Mouse (Mus musculus) frontal cortex, adult 2 months (tissue): ENCODE measurements around the gene Gm6525. TPM values are rescaled to one million over a fixed set of nuclear protein-coding genes. Genes with fewer than 3 reads are reported as not detected.

Experiments used
- DNase-seq, 2 experiments: peaks; one replicate each; pipeline ENCODE4 v3.0.0; 2022; ENCODE audit warnings: low spot score in 1 of 2; ENCODE audit errors: extremely low spot score in 1 of 2
- polyA plus RNA-seq: library from polyadenylated mRNA; depleted of rRNA; stranded (reverse); fragments of >200 nt; gene quantifications from 2 replicates; pipeline ENCODE4 v1.2.3, GENCODE M21; 2012; rRNA removed

Gene Gm6525
- 0.08 TPM in 1 of 2 replicates, not detected in the other for polyA plus RNA-seq

DNA sequence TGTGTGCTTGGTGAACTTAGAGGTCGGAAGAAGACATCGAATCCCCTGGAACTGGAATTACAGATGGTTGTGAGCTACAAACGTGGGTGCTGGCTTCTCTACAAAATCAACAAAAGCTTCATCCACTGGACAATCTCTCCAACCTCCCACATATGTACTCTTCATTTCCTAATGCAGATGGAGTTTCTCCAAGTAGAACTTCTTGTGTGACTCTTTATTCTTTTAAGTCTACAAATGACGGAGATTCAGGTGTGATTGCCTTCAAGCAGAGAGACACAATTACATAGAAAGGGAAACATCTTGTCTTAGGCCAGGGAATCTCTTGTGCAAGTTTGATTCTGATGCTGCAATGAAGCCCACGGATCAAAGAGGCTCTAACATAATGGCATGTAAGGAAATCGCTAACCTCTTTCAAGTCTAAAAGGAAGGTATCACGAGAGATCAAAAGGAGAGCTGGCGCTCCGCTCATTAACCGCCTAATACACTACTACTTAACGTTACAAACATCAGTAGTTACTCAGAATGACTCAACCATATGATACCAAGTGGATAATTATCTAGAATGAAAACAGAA, at the start of gene Gm6525:
Gm6525 (plus strand) TSS at position 524 of the 574 bp plus-strand sequence.
- no peak for DNase-seq

DNA sequence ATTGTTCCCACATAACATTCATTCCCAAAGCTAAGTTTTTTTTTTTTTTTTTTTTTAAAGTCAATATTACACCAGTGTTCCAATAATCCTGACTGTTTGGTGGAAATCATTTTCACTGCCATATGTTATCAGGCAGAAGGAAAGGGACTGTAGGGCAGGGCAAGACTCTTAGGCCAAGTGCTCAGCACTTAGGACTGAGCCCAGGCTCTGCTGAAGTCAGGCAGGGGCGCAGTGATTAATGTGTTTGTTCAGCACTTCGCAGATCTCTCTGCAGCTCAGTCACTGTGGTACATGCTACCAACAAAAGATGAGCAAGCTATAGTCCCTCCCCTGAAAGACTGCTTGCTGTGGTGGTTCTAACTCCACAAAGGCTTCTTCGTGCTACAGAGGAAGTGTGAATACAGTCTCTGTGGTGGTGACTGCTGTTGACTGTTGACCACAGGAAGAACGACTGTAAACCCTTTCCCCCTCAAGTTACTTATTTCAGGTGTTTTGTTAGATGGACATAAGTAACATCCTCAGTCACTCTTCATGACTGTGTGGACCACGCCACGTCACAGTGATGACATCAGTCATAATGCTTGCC, 48.1 kb upstream of the Gm6525 start:
- DNase-seq: no peak

DNA sequence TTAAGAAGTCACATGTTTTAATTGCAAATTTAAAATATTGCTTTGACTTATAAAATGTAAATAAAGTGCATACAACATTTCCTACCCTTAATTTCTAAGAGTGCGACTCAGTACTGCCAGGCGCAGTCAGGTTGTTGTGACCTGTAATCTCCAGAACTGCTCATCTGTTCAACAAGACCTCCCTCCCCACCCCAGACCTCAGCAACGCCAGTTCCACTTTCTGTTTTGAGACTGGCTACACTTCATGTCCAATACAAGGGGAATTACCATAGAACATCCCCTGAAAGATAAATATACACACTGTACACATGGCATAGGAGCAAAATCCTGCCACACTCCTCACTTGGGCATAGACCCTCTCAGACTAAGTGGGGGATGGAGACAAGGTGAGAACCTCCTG, 47.2 kb upstream of the Gm6525 start:
- no peak for DNase-seq

DNA sequence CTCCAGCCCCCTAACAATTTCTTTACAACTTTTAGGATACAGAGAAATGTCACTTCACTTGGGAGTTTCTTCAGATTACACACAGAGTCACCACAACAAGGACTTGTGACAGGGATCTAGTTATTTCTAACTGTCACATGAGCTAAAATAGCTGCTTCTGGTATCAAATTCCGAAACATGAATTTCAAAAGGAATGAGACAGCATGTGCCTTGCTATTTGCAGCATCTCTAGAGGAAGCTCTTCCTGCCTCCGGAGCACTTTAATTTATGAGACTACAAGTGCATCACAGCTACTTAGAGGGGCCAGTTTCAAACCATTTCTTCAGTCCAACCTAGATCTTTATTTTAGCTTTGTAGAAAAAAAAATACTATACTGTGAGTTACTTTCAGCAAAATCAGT, 46.5 kb upstream of the Gm6525 start:
- peak; percentile 5 for DNase-seq

DNA sequence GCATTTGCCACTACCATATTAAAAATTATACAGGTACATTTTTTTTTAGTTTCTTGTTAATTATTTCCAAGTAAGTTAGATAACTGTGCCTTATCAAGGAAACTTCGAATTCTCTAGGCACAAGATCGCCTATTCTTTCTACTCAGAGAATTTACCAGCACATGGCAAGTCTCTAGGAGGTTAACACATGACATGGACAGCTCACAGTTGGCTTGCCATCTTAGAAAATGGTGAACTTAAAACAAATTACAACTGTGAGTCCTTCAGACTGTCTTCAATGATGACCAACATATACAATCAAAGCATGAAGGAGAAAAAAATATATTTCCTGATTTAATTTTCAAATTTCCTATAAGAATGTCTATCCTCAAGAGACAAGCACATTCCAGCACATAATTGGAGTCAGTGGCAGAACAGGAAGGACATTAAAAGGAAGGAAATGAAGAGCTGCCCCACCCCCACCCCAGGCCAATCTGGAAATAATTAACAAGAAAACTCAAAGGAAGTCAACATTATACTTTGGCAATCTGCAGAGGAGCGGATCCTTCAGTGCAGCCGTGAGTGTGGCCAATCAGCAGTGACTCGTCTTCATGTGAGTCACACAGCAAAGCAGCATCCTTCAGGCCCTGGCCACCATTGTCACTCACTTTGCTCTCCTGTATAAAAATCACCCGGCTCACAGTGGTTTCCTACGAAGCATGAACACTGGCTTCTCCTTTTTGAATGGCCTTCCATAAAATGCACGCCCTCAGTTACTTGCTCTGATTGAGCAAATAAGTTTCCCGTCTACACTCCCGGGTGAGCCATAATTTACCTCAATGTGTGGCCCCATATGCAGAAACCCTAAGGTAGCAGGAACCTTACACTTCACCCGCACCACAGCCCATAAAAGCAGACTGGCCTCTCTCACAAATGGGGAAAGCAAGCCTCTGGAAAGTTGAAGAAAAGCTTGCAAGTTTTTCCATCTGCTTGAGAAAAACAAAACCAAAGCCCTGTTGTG, 44.7 kb upstream of the Gm6525 start:
- no peak for DNase-seq

DNA sequence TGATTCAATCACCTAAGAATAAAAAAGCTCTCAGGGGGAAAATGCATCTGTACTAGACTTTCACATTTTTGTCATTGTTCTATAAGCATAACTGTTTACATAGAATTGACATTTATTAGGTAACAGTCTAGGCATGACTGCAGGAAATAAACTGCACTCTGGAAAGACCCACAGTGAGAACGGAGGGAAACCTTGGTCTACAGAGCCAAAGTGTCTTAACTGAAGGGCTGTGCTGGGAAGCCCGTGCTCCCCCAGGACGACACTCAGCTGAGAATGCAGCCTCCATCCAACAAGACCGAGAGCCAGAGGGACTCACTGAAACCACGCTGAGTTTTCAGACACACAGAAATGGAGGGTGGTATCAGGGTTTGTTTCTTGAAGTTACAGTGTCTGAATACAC, 43.1 kb upstream of the Gm6525 start:
- DNase-seq: no peak

DNA sequence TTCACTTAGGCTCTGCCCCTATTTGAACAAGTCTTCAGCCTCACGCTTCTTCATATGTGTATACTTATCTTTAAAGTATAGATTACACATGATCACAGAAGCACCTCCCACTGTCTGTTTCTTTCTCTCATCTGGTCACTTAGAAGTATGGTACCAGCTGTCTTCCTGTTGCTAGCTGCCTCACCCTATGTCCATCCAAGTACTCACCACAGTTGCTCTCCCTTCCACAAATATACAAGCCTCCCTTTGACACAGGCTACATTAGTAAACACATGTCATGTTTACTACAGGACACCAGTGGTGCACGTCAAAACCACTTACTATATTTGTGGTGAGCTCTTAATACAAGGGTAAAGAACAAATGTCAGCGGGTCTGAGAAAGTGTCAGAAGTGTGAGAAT, 42.5 kb upstream of the Gm6525 start:
- no peak for DNase-seq

DNA sequence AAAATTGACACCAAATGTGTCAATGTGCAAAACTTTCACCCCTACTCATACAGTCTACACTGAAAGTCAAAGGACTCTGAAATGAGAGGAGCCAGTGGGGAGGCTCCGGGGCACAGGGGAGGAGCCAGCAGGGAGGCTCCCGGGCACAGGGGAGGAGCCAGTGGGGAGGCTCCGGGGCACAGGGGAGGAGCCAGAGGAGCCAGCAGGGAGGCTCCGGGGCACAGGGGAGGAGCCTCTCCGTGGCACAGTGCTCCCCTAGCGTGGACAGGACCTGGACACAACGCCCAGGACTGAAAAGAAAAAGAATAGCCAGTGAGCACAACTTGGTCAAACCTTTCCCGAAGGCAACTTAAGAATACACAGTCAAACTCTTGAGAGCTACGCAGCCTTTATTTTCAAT, 38.5 kb upstream of the Gm6525 start:
- DNase-seq: no peak

DNA sequence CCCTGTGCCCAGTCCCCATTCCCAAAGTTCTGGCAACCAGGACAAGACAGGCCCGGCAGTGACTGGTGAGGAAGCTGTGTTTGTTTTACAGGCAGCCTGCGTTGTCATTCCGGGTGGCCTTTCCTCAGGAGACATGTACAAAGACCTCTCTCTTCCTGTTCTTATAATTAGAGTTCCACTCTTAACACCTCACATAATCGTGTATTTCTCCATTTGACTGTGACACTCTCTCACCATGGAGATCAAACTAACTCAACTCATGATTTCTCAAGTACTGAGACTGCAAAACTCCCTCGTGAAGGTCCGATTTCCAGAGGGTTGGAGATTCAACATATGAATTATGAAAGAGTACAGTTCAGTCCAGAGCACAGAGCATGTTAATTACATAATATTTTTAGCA, 38.0 kb upstream of the Gm6525 start:
- DNase-seq: no peak

DNA sequence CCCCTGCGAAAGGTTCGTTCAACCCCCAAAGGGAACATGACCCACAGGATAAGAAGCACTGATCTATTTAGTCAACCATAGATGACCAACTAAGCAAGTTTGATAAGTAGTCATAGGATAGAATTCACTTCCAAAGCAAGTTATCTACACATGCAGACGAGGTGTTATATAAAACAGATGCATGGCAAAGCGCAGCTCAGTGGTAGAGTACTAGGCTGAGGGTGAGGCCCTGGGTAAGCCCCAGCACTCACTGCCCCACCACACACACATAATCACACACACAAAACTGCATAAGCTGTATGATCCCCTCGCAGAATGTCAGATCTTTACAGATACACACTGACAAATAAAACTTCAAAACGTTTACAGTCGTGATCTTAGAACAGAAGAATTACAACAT, 37.4 kb upstream of the Gm6525 start:
- no peak for DNase-seq

DNA sequence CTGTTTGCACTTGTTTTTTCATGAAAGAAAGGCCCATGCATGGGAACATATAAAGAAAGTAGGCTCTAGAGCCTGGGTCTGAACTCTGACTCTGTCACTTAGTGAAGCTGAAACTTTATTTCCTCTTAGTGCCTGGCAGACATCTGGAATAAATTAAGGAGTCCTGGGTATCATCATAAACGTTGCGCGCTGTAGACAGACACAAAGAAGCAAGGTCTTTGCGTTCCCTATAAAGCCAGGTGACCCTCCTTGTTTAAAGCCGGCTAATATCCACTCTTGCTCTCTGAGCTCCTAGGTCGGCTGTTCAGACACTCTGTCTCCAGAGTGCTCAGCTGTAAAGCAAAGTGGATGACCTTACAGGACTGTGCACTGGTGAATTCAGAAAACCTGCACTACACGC, 33.0 kb upstream of the Gm6525 start:
- DNase-seq: no peak

DNA sequence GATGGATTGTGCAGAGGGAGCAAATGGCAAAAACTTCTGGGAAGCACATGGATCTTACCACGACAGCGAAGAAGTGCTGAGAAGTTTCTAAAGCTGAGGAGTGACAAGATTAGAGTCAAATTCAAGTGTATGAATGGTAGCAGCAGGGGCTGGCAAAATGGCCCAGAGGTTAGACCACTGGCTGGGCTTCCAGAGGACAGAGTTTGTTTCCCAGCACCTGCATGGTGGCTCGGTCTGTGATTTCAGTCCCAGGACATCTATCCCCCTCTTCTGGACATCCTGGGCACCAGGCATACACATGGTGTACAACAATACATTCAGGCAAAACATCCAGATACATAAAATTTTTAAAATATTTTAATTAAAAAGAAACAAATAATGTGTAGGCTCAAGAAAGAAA, 24.1 kb upstream of the Gm6525 start:
- DNase-seq: no peak

DNA sequence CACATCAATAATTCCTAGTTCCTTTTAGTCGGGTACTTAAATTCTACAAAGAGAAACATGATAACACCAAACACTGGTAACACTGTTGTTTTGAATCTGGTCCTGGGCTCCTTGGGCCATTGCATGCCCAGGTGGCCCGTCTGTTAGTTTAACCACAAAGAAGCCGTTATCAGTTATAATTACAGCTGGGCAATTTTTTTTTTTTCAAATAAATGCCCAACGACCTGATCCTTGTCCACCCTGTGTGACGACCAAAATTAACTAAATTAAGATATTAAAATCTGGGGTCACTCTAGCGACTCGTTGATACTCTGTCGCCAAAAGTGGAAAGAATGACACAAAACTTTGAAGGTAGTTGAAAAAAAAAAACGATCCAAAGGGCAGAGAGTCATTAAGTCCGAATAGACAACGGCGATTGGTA, 19.2 kb upstream of the Gm6525 start:
- no peak for DNase-seq

DNA sequence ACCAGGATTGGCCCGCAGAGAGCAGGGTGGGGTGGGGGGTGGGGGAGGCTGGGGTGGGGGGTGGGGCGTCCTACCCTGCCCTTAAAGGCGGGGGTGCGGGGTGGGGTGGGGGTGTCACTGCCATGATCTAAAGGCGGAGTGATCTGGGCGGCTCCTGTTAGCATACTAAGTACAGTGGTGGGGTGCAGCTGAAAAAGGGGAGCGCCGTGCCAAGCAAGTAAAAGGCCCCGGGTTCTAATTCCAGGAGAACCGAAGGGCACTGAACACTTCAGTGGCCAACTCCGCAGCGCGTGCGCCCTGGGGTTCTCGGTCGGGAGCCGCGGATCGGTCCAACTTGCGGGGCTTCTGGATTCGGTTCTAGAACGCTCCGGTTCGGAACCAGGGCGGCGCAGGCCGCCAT, 18.8 kb upstream of the Gm6525 start:
- no peak for DNase-seq

DNA sequence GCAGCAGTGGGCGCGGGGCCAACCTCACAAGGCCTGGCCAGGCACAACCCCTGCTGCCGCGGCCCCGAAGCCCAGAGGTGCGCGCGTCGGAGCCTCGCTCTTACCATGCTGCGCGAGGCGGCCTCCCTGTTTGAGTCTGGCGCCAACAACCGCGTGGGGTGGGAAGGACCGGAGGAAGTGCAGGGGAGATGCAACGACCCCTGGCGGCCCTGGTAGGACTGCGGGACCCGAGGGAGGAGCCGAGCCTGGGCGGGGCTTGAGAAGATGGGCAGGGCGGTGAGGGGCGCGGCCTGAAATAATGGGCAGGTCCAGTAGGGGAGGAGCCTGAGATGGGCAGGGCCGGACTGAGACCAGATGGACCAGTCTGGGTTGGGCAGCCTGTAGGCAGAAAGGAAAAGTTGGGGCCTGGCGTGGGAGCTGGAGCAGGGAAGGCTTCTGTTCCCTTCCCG, 18.3 kb upstream of the Gm6525 start, which contains the start of gene Mnd1:
Mnd1 (minus strand) TSS at position 229 of the 449 bp plus-strand sequence.
- peak; percentile 89 to 98 for DNase-seq

DNA sequence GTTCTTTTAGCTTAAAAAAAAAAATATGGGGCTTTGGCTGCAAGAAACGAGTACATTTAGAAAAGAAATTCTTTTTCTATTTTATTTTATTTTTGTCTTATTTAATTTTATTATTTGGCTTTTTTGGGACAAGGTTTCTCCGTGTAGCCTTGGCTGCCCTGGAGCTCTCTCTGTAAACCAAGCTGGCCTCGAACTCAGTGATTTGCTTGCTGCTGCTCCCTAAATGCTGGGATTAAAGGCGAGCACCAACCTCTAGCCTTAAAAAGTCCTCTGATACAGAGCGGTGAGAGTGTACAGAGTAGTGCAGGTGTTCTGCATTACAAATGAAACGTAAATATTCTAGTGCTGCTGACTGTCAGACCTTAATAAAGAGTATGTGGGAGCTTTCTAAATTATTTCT, 17.8 kb upstream of the Gm6525 start:
- no peak for DNase-seq

DNA sequence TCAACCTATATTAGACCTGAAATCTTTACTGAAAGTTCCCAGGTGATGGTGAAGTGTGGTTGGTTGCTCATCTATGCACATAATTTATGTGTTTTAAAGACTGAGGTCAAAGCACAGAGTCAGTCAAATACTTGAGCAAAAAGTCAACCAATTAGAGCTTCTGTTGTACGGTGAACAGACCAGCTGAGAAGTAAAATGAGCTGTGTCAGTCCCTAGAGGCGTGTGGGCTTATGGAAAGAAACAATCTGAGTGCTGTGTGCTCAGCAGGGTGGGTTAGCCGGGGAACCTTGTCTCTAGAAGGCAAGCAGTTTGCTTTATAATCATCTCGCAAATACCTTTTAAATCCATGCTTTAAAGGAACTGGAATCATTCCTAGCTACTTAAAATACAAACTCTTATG, 16.9 kb upstream of the Gm6525 start:
- no peak for DNase-seq

DNA sequence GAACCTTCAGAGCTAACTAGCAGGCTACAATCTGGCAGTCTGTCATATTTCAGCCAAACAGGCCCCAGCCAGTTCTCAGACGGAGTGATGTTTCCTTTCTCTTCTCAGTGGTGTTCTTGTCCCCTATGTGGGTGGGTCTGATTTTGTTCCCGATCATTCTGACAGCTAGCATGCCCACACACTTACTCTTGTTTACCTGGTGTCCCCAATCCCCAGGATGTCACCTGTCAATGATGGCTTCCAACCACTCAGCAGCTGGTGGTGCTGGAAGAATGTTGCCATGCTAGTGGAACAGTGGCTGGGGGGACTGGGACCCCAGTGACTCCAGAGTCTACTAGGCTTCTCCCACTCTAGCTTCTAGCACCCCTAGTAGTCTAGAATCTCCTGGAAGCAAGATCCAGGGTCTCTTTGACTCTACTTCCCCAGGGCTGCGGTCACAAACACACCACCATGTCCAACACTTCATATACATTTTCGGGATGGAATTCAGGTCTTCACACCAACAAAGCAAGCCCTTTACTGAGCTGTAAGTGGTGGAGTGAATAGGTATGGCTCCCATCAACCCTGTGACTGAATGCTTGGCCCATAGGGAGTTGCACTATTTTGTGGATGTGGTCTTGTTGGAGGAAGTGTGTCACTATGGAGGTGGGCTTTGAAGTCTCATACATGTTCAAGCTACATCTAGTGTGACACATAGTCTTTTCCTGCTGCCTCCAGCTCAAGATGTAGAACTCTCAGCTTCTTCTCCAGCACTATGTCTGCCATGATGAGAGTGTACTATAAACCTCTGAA, 16.1 kb upstream of the Gm6525 start:
- no peak for DNase-seq

DNA sequence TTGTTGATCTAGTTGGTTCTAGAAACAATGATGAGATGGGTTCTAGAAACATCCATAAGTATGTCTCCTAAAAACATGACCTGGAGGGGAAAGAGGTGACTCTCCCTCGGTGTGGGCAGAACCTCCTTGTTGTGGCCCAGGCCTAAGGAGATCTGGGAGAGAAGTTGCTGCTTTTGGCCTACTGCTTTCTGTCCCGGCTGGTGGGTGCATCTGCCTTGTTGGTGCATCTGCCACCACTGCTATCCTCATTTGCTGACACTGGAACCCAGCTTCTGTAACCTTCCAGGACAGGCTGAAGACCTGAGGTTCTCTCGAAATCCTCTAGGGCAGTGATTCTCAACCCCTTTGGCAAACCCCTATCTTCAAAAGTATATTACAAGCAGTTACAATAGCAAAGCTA, 8.5 kb upstream of the Gm6525 start:
- no peak for DNase-seq

DNA sequence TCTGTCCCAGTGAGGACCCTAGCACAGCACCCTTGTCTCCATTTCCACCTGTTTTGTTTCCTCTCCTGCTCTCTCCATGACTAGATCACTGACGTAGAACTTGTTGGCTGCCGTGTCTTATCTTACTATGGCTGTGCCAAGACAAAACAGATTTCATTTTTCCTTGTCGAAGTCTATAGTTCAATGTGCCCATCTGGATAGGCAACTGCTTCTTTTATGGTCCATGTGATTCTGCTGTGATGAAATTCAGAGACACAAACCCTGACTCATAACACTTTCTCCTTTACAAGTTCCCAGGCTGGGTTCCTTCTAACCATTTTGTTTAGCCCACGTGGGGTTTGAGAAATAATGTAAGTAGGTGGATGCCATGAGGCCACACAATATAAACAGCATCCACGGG, 7.8 kb upstream of the Gm6525 start:
- no peak for DNase-seq

DNA sequence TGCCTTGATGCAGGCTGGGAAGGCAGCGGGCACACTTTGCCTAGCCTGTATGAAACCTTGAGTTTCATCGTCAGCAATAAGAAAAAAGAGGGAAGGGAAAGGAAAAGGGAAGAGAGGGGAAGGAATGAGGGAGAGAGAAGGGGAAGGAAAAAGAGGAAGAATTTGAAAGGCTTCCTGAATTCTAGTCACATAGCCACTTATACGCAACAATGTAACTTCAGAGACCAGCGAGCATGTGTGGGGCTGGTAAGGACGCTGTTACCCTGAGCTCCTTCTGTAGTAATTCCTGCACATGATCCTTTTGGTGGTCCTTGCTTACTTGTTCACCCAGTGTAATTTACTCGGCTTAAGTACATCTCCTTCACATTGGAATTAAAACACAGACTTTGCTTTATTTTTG, 5.0 kb upstream of the Gm6525 start:
- DNase-seq: no peak
